Mouse (Mus musculus): Measurements from ENCODE around the gene Amph.
"Not testable (repeated sequence)": the region's sequence is repeated elsewhere in the genome, so short reads cannot be mapped to it uniquely, and the experiment has no call there.

Amph gene

DNA sequence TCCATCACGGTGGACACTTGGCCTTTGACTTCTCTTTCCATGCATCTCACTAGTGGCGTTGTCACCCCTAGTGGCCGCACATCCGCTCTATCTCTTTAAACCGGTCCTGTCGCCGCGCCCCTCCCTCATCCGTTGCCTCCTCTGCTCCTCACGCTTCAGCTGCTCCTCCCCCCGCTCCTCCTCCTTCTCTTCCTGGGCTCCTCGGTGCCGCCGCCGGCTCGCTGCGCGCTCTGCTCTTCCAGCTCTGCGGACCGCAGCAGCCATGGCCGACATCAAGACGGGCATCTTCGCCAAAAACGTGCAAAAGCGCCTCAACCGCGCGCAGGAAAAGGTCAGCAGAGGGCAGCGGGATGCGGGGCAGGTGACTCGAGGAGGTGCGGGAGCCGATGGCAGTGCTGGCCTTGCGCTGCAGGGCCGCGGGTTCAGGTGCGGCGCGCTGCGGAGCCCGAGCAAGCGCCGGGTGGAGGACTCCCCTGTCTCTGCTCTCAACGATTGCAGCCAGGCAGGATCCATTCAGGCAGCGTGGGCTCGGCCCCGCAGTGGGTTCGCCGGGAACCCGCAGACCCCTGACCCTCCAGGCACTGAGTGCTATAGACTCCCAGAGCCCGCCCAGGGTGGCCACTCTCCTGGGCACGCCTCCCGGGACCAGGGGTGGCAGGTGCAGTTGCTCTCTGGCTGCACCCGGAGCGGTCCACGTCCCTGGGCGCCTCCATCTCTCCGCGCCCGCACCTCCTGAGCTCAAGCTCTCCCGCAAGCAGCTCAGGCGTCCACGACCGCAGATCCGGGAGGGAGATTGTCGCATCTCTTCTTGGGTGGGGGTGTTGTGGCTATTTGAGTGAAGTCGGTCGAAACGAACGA is at the start of gene Amph:
Gene Amph, plus strand, starts transcription at position 35 of the 858 bp plus-strand sequence.
- DNase-seq = peak; percentile 92

DNA sequence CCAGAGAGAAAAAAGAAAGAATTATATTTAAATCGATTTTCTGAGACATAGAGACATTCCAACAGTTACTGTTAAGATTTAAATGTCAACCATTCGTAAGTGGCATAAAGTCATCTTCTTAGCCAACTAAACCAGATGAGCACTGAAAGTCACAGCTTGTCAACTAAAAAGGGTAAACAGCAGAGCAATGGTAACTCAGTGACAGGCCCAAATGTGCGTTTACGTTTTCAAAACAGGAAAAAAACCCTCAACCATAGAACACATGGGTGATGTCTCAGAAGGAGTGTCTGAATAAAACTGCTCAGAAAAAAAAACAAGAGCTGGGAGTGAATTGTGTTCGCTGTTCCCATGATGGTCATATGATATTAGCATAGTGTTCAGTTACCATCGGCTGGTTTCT is 44.4 kb upstream of the Amph start:
- no peak for DNase-seq

DNA sequence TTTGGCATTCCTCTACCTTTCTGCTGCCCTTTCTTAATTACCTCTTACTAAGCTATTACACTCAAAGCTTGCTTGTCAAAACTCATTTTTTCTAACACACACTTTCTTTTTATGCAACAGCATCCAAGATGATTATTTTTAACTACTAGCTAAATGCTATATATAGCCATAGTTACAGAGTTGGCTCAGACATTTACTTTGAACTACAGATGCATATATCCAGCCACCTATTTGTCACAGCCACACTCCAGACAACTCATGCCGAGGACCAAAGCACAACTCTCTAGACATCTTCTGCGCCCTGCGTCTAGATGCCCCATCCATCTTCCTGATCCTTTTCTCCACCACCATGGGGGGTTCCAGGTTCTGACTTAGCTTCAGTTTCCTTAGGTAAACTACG is 33.2 kb upstream of the Amph start:
- DNase-seq = no peak

DNA sequence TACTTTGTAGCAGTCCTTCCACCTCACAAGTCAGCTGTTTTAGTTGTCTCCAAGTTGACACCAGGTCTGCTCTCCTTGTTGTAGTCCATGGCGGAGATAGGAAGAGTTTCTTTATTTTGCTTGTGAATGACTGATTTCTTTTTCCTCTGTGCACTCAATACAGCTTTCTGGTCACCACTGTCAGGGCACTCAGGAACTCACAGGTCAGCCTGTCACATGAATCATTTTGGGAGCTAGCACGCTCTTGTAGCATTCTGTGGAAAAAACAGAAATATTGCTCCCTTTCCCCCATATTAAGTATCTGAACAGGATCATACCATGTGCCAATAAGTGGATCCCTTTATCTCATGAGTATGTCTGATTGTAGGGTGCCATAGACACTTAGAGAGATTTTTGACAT is 14.8 kb upstream of the Amph start:
- not testable (repeated sequence) for DNase-seq

DNA sequence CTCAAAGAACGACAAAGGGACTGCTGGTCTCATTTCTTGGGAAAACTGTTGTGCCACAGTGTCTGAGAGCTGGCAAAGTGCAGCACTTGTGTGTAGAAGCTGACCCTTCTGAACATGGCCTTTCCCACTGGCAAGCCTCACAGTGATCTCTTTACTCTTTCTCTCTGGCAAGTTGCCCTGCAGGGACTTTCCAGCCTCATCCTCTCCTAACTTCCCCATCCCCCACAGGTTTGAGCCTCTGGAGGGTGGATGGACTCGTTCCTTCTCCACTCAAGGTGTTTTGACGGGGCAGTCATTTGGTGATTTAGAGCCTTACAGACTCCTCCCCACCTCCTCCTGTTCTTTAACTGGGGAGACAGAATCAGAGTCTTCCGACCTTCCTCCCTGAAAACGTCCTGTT is 319 bp upstream of the Amph start:
- DNase-seq = no peak

DNA sequence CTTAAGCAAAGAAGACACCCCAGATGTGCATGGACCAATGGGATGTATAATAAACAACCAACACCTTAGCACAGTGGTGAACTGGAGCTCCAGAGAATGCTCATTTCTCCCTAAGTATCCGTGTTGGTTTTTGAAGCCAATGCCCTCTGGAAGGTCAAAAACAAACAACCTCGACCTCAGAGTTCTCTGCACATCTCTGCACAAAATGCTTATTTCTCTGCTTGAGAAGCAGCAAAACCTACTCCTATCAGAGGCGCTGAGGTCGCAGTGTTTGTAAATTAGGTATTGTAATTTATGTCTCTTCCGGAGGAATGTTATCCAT is 985 bp downstream of the Amph start:
- no peak for DNase-seq

DNA sequence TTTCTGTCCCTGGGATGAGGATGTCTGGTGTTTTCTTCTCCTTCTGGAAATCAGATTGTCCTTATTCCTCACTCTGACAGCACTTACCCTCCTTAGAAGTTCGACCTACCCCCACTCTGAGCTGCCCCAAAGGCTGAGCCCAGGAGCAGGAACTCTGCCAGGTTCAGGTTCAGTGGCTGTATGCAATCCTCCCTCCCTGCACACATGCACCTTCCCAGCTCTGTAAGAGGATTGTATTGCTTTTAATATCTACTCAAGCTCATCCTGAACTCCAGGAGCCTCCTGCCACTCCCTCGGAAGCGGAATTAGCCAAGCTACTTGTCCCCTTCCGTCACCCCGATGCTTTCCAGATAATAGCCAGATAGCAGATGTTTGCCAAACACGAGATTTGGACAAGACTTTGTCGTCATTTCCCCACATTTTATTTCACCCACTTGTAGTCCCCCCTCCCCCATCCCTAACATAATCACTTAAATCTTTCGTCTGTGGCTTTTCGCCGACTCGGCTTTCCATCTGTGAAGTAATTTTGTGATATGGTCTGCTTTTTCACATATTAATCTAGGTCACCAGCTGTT is 1.7 kb downstream of the Amph start:
- peak; percentile 64 for DNase-seq

DNA sequence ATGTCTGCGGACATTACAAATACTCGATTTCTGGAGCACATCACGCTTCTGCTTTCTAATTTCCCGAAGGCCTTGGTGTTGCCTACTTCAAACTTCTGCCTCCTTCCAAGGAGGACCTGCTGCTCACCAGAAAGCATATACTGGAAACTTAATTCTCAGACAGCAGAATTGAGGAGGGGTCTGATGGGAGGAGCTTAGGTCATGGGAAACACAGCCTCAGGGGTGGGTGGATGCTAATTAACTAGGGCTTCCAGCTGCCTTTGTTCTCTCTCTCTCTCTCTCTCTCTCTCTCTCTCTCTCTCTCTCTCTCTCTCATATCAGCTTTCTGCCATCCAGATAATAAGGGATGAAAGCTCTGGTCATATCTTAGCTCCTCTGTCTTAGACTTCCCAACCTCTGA is 5.6 kb downstream of the Amph start:
- peak; percentile 49 for DNase-seq

DNA sequence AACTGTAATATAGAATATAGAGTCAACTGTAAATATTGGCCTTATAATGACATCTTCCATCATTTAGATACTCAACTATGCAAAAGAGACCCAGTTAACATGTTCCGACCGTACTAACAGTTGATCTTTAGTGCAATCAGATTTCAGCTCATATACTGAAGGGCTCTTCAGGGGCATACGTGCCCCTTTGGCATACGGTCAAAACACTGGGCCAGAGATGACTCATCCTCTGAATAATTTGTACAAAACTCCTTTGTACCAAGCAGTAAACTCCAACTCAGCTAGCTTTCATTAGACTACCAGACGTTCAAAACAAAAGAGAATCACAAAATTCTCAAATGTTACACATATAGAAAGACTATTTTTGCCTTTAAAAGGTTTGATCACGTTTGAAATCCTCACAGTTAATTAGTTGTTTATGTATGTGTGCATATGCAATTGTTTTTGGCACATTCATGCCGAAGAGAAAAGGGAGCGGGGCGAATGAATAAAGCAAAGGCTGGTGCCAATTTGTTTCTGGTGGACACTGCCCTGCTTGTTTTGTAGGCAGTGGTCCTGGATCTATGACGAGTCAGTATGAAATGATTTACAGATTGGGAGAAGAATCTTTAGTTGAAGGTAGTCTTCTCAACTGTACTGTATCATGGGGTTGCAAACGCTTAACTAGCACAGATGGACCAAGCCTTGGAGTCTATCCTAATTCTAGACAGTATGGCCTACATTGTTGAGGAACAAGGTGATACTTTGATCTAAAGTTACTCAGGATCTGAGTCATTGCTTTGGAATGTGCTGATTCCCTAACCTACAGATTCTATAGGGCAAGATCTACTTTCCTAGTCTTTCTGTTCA is 8.3 kb downstream of the Amph start:
- peak; percentile 5 for DNase-seq

DNA sequence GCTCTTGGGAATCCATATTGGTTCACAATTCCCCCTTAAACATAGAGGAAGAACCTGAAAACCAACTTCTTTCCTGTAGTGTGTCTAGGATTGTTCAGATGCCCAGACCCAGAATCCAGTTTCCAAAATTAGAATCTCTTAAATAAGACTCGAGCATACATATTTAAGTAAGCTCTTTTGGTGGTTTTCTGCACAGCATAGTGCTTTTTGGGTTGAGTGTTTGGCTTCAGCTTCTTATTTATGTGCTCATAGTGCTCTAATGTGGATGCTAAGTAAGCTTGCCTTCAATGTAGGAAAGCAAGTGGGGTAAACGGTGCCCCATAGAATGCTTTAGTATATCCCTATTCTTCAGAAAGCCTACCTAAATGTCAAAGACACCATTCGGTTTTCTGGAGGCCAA is 9.0 kb downstream of the Amph start:
- no peak for DNase-seq

DNA sequence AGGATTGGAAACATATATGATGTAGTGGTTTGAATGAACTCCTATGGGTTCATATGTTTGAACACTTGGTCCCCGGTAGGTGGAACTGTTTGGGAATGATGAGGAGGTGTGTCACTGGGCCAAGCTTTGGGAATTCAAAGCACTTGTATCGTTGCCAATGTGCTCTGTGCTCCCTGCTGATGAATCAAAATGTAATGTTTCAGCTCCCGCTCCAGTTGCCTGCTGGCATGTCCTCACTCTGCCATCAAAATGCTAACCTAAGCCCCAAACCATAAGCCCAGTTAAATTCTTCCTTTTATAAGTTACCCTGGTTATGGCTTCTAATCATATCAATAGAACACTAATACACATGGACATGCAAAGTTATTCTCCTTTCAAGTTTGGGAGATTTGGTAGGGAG is 24.6 kb downstream of the Amph start:
- no peak for DNase-seq

DNA sequence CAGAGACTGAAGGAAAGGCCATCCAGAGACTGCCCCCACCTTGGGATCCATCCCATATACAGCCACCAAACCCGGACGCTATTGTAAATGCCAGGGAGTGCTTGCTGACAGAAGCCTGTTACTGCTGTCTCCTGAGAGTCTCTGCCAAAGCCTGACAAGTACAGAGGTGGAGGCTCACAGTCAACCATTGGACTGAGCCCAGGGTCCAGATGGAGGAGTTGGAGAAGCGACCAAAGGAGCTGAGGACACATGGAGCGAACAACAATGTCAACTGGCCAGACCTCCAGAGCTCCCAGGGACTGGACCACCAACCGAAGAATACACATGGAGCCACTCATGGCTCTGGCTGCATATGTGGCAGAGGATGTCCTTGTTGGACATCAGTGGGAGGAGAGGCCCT is 26.3 kb downstream of the Amph start:
- DNase-seq = no peak

DNA sequence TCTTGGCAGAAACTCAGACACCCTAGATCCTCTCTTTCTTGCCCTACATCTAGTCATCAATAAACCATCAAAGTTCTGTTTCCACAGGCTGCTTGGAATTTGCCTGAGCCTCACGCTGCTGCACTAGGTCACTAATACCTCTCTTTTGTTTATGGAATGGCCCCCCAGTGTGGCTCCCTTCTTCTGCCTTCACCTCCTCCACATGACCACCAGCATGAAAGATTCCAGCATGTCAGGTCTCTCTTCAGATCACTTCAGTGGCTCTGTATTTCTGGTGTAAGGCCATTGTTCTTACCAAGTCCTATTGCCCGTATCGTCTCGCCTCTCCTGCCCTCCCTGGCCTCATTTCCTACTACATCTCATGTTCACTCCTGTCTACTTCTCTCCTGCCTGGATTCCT is 39.3 kb downstream of the Amph start:
- DNase-seq = peak; percentile 2

DNA sequence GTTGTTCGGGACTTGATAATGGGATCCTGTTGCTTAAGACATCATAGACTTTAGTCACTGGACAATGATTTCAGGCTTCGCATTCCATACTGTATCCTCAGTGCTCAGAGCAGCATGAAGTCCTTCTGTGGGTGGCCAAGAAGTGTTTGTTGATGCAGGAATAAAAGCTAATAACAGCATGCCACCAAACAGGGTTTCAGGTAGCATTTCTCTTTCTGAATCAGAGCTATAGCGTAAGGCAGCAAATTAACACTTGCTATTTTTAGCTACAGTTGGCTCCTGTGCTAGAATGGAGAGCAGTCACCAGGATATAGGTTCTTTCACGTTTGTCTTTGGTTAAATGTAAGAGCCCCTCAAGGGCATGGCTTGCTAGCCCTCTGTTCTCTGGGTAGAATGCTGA is 40.3 kb downstream of the Amph start:
- DNase-seq = no peak

DNA sequence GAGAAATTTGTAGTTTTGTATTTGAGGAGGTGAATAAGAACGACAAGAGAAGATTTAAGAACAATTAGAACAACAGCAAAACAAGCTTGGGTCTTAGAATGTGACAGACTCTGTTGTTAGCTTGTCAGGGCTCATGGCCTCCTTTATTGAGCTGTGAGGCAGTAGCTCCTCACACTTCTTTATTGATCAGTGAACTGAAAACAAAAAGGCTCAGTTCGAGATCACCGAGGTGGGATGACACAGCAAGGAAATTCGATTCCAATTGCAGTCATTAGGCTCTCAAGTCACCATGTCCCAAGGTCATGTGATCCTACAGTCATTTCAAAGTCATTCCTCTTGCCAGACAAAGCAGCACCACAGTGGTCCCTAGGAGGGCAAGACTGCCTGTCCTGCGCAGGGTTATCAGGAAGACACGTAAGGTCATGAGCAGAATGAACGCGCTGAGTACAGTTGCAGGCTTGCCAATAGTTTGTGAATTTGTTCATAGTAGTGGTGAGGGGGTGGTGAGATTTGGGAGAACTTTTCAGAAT is 41.2 kb downstream of the Amph start:
- peak; percentile 7 for DNase-seq

DNA sequence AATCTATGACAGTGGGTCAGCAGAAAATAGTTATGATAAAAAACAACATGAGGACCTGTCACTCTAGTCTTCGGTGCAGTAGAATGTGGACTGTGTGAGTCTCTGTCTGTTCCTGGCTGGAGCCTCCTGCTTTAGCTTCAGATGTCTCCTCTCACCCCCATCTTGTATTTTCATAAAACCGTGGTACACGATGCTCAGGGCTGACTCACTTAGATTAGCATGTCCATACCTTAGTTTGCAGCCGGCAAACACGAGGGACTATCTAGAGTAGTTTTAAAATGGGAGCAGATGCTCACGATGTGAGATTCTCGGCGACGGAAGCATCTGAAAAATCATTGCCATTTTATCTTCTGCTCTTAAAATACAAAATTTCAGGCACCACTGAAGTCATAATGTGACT is 54.5 kb downstream of the Amph start:
- no peak for DNase-seq

DNA sequence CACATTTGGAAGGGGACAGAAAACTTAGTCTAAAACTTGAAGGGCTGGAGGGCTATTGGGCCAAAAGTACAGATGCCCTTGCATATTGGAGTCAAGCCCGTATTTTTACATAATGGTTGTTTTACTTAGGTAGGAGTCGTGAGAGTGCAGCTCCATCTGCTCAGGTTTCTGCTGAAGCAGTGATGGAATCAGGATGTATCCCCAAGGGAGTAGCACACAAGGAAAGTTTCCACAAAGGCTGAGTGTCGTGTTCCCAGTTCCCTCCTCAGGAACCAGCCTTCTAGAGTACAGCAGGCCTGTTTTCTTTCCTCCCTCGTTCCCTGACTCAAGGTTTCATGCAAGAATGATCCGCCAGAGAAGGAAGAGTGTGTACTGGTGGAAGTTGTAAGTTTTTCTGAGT is 56.4 kb downstream of the Amph start:
- no peak for DNase-seq

DNA sequence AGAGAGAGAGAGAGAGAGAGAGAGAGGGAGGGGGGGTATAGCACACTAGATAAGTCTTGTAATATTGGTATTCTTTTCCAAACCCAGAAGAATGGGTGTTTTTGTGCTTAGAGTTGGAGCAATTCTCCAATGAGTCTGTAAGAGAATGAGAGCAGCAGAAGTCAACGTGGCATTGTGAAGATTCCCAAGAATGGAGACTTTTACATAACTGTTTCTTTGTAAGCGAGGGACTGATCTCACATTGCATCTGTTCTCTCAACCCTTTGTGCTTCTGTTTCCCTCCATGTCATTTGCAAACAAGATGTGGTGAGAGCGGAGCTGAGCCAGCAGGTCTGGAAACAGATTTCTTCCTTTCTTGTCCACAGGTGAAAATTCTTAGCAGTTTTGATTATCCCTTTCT is 60.4 kb downstream of the Amph start:
- DNase-seq = no peak

DNA sequence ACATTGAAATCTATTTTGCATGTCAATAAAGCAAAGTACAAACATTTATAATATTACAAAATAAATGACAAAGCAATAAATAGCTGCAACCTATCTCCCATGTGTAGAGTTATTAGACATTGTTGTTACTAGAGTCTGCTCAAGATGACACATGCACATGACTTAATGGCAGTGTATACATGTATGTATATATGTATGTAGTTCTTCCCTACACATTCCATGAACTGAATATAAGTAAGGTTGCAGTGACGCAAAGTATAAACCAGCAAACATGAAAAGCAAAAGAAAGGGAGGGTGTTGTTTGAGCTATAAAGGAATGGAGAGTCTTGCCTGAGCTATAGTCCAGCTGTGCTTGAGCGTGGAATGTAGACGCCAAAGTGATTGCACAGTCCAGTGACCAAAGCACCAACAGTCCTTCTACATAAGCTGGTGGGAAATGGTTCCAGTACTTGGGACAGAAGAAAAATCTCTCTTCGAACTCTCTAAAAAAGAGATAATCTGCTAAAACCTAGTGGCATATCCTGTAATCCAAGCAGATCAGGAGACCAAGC is 66.9 kb downstream of the Amph start:
- DNase-seq = no peak

DNA sequence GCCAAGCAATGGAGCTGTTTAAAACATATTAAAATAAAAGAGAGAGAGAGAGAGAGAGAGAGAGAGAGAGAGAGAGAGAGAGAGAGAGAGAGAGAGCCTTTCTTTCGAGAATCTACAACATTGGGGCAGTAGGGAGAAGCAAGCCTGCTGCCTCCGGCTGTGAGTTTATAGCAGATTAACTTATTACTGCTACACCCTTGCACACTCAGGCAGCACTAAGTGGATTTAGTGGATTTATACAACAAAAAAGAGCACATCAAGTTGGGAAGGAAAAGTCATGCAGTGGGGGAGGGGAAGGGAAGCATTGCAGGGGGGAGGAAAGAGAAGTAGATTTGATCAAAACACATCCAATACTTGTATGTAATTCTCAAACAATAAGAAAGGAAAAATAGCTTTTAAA is 73.5 kb downstream of the Amph start:
- peak; percentile 68 for DNase-seq

DNA sequence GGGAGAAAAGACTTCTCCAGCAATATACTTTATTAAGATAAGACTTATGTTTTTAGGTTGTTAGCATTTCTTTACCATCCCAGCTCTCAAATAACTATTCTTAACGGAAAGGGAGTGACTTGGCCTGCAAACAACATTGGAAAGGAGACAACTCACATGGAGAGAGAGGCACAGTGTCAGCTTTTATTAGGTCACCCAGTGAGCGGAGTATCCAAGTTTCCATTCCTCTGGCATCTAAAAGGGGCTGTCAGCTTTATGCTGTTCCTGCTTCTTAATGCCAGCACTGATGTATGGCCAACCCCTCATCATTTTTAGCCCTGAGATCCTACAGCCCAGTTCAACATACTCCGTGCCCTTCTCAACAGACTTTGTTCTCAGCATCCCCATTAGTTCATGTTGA is 74.3 kb downstream of the Amph start:
- no peak for DNase-seq

DNA sequence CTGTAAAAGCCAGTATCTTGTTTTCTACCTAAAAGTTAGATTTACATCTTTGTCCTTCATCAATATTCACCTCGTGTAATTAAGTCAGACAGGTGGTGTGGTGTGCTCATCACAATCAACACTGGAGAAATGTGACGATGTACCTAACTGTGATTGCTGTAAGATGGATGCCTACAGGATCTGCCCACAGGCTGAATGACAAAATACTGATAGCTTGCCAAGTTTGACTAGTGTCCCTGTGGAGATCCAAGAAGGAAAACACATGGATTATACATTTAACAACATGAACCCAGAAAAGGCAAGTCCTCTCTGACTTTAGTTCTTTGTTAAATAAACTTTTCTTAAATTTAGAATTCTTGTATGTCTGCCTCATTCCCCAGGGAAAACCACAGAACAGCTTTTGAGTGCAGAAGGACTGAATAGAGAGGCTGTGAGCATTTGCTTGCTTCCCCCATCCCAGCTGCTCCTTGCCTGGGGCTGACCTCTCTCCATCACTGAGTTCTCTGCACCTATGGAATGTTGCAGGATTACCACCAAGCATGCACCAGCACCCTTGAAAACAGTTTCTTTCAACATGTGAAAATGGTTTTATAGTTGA is 77.2 kb downstream of the Amph start:
- DNase-seq = no peak

DNA sequence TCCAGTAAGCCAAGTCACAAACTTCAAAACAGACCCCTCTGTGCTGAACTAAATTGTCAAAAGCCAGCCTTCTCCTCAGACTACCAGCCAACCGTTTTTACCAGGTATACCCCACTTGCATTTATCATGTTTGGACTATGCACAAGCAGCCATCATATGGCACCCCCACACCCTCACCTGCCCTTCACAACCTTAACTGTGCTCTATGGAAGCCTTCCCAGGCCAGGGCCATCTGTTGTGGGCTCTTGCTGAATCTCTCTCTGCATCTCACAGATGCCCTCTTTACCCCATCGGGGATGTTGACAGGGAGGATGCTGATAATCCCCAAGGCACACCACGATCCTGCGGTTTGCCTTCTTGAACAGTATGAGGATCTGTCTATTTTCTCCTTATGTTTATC is 77.9 kb downstream of the Amph start:
- no peak for DNase-seq
